Mouse (Mus musculus) activated CD4-positive, CD25-positive, alpha-beta regulatory T cell (primary cell): Measurements from ENCODE around the gene Olfr1233. TPM values are rescaled to one million over a fixed set of nuclear protein-coding genes. Genes with fewer than 3 reads are reported as not detected.

Experiments used
- polyA plus RNA-seq, 2 experiments: library from polyadenylated mRNA; unstranded; fragments of 100-300 nt; shearing (Covaris generic); gene quantifications; one replicate each; pipeline ENCODE4 v1.2.1; 2017

Olfr1233 gene
- under 1 TPM in 1 of 2 experiments, not detected in 1; 0.04 TPM for polyA plus RNA-seq

DNA sequence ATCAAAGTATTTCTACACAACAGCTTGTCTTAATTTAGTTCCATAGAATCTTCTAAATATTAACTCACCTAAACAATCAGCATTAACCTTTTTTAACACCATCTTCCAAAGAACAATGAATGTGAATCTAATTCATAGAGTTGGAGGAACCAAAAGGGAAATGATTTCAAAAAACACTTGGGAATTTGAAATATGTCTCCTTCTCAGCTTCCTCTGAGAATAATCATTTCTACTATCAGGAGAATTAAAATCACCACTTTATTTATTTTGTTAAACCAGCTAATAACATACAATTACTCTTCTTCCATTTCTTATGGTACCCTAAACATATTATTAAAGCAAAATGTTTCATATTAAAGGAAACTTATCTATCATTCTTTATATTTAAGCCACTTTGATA is at the start of gene Olfr1233:
Gene Olfr1233, minus strand, starts transcription at position 101 of the 400 bp plus-strand sequence.

DNA sequence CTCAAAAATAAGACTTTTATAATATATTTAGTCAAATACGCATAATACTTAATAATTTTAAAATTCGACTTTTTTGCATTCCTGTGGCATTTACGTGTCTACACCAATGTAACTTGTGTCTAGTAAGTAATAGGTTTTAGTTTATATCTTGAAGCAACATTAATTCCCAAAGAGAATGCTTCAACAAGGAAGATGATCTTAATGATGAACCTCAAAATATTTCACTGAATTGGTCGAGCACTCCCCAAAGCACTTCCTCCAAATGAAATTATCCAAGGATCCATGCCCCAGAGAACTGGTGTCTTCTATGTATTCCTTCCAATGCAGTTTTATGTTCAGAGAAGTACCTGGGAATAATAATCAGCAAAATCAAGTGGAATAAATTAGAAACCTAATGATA is 22.6 kb upstream of the Olfr1233 start, which contains the start of gene Olfr1234:
Gene Olfr1234, minus strand, starts transcription at position 101 of the 400 bp plus-strand sequence.

DNA sequence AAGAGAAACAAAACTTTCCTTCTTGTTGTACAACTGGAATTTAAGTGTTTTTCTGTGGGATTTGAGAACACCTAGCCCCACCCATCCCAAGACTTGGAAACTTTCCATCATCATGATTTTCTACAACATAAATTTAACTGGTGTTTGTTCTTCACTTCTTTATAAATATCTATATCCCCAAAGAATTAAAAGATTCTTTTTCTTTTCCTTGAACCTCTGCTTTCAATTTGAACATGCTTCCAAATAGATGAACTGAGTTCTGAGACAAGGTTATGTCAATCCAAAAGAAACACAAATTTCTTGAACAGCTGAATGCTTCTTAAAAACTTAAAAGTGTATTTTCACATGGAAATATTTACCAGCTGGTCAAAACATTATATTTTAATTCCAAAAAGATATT is 12.6 kb downstream of the Olfr1233 start, which contains the start of gene Olfr1232:
Gene Olfr1232, minus strand, starts transcription at position 101 of the 400 bp plus-strand sequence.

DNA sequence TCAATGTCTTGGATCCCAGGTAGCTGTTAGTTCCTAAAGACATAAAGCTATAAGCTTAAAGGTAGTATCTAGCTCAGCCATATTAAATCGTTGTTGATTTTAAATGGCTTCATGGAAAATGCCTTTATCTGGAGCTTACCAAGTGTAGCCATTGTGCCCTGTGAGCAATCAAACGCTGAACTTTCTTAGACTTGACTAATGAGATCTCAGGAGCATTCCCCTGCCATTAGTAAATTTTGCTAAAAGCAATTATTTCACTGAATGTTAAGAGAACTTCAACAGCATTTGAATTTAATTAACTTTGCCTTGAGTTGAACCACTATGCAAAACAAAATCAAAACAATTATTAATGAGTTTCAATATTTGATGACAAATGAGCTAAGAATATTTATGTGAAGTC is 35.2 kb downstream of the Olfr1233 start, which contains the start of gene Olfr1231:
Gene Olfr1231, minus strand, starts transcription at position 101 of the 400 bp plus-strand sequence.

DNA sequence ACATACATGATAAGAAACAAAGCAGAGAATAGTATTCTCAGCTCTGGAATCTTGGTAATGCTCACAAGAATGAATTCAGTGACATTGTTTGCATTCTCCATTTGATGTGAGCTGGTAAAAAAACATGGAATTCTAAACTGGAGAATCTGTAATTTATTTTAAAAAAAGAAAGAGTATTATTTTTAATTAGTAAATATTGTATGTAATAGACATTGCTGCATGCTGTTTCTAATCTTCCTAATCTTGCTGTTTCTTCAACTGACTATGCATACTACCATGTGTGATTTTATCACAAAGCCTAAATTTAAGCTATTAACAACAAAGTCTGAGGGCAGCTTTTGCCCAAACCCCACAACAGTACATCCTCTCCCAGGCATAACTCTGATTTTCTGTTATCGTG is 45.0 kb downstream of the Olfr1233 start, which contains the start of gene Olfr1230:
Gene Olfr1230, minus strand, starts transcription at position 101 of the 400 bp plus-strand sequence.

DNA sequence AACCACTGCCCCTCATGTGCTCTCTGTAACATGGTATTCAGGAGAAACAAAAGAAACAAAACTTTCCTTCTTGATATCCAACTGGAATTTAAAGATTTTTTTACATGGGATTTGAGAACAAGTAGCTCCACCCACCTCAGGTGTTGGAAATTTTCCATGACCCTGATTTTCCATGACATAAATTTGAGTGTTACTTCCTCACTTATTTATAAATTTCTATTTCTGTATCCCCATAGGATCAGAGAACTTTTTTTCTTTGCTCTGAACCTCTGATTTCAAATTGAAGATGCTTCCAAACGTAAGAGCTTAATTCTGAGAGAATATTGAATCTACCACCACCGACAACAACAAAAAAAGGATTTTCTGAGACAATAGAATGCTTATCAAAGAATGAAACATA is 54.3 kb downstream of the Olfr1233 start, which contains the start of gene Olfr1229:
Gene Olfr1229, minus strand, starts transcription at position 101 of the 400 bp plus-strand sequence.

Other genes starting within 250 kb of the Olfr1233 start
- under 1 TPM in 1 of 2 experiments, not detected in 1; 0.17 TPM for gene Olfr1220, start 235.6 kb downstream of the Olfr1233 start, polyA plus RNA-seq
- not detected for gene Olfr1221, start 225.1 kb downstream of the Olfr1233 start, polyA plus RNA-seq
- gene Olfr1222, start 209.3 kb downstream of the Olfr1233 start, polyA plus RNA-seq = under 1 TPM in 1 of 2 experiments, not detected in 1; 0.07 TPM
- under 1 TPM; 0.13 to 0.37 TPM for gene Olfr1223, start 190.8 kb downstream of the Olfr1233 start, polyA plus RNA-seq
- under 1 TPM in 1 of 2 experiments, not detected in 1; 0.23 TPM for gene Olfr1224-ps1, start 178.3 kb downstream of the Olfr1233 start, polyA plus RNA-seq
- not detected for gene Olfr1225, start 167.7 kb downstream of the Olfr1233 start, polyA plus RNA-seq
- gene Olfr1226, start 142.3 kb downstream of the Olfr1233 start, polyA plus RNA-seq = not detected
- gene Olfr1228, start 88.3 kb downstream of the Olfr1233 start, polyA plus RNA-seq = under 1 TPM in 1 of 2 experiments, not detected in 1; 0.32 TPM
- gene Olfr1229, start 54.4 kb downstream of the Olfr1233 start, polyA plus RNA-seq = not detected
- not detected for gene Olfr1230, start 45.1 kb downstream of the Olfr1233 start, polyA plus RNA-seq
- gene Olfr1231, start 35.3 kb downstream of the Olfr1233 start, polyA plus RNA-seq = under 1 TPM in 1 of 2 experiments, not detected in 1; 0.31 TPM
- gene Olfr1232, start 12.7 kb downstream of the Olfr1233 start, polyA plus RNA-seq = not detected
- under 1 TPM in 1 of 2 experiments, not detected in 1; 0.31 TPM for gene Olfr1234, start 22.5 kb upstream of the Olfr1233 start, polyA plus RNA-seq
- under 1 TPM; 0.04 to 0.05 TPM for gene Olfr1238, start 67.3 kb upstream of the Olfr1233 start, polyA plus RNA-seq
- gene Olfr1239, start 78.0 kb upstream of the Olfr1233 start, polyA plus RNA-seq = under 1 TPM in 1 of 2 experiments, not detected in 1; 0.11 TPM
- gene Olfr1240, start 100.6 kb upstream of the Olfr1233 start, polyA plus RNA-seq = not detected
- gene Olfr1241, start 144.7 kb upstream of the Olfr1233 start, polyA plus RNA-seq = not detected
- gene Olfr1242, start 155.9 kb upstream of the Olfr1233 start, polyA plus RNA-seq = not detected
- not detected for gene Olfr1243, start 189.1 kb upstream of the Olfr1233 start, polyA plus RNA-seq
- gene Olfr1245, start 236.0 kb upstream of the Olfr1233 start, polyA plus RNA-seq = under 1 TPM in 1 of 2 experiments, not detected in 1; 0.10 TPM